ENCODE assay signal across 18 mouse cellular contexts in genomic region chr2:178632831-178633585, GRCm38 (mm10).
A peak's percentile ranks its signal among the peaks of the same experiment; 100 is the strongest.
DNase-seq lines count a peak whose midpoint lies in the region; ATAC-seq and TF ChIP-seq lines count a peak whose summit lies in the region.
"Had no signal": no experiment of that assay in that cellular context is flagged by ENCODE, and none has a peak within 500 bp of the region (broad histone marks: within the 10 kb centered on the region; RNA-seq: fewer than 3 reads in every experiment).

No protein-coding gene starts in this region.

- H3K4me1 ChIP-seq in hindbrain, embryonic 10.5 days (replicated peaks): peaks cover 55% of the 10 kb centered on the region
- peaks cover 30% of the 10 kb centered on the region for H3K4me1 ChIP-seq in hindbrain, embryonic 12.5 days
- H3K4me1 ChIP-seq in embryonic facial prominence, embryonic 11.5 days (ENCODE audit: control insufficient read depth, insufficient read depth, low read length): peaks cover 10% of the 10 kb centered on the region; the same call in 1 of the 2 replicates
- H3K4me1 ChIP-seq in limb, embryonic 11.5 days (ENCODE audit: control insufficient read depth, insufficient read depth, low read length): peaks cover 26% of the 10 kb centered on the region
- H3K4me1 ChIP-seq in kidney, adult 2 months (ENCODE audit: control insufficient read depth, insufficient read depth, low read length): peaks cover 12% of the 10 kb centered on the region; the same call in 1 of the 2 replicates
- H3K4me1 ChIP-seq: liver, embryonic 12.5 days had no signal

- no peak for DNase-seq in hindbrain, embryonic 10.5 days (ENCODE audit: low spot score)
- DNase-seq in ES-CJ7 (ENCODE audit: low read depth, low spot score): peak; percentile 32
- DNase-seq in embryonic facial prominence, embryonic 11.5 days (ENCODE audit: low spot score): peak; percentile 56
- peak; percentile 43 for DNase-seq in limb, embryonic 11.5 days (ENCODE audit: low spot score)
- no peak for DNase-seq in ovary, adult 18-20 months (ENCODE audit: low spot score)
- DNase-seq in kidney, adult 2 months: no peak
- DNase-seq in layer of hippocampus, postnatal 14 days (ENCODE audit: low spot score in 2 of 2): no peak
- DNase-seq: adrenal gland, postnatal 36 days; cerebellum, postnatal 25 days; heart, adult 2 months; heart, postnatal 14 days; kidney, adult 11 months; kidney, postnatal 4 days; right cerebral cortex, adult 18-20 months; thymus, postnatal 14 days had no signal

- TF ChIP-seq CTCF in kidney, adult 2 months (conservative IDR thresholded peaks at IDR 0.05; ENCODE audit: insufficient read depth, insufficient read length, low read depth, low read length): no peak

- no peaks in the 10 kb centered on the region for H3K36me3 ChIP-seq in hindbrain, embryonic 10.5 days
- no peaks in the 10 kb centered on the region for H3K36me3 ChIP-seq in hindbrain, embryonic 12.5 days
- H3K36me3 ChIP-seq in embryonic facial prominence, embryonic 11.5 days (replicated peaks; ENCODE audit: control insufficient read depth, insufficient read depth, low read depth, low read length): no peaks in the 10 kb centered on the region
- no peaks in the 10 kb centered on the region for H3K36me3 ChIP-seq in limb, embryonic 11.5 days (ENCODE audit: control insufficient read depth, insufficient read depth, low read length)
- H3K36me3 ChIP-seq in kidney, adult 2 months (ENCODE audit: control insufficient read depth, insufficient read depth, low read length): no peaks in the 10 kb centered on the region
- H3K36me3 ChIP-seq: liver, embryonic 12.5 days had no signal

- H3K27me3 ChIP-seq in hindbrain, embryonic 10.5 days (ENCODE audit: insufficient read depth, poor library complexity, severe bottlenecking): no peaks in the 10 kb centered on the region
- no peaks in the 10 kb centered on the region for H3K27me3 ChIP-seq in hindbrain, embryonic 12.5 days
- H3K27me3 ChIP-seq in embryonic facial prominence, embryonic 11.5 days (ENCODE audit: control insufficient read depth, insufficient read depth, low read length): no peaks in the 10 kb centered on the region
- no peaks in the 10 kb centered on the region for H3K27me3 ChIP-seq in limb, embryonic 11.5 days (ENCODE audit: control insufficient read depth, insufficient read depth, low read length)
- no peaks in the 10 kb centered on the region for H3K27me3 ChIP-seq in kidney, adult 2 months (replicated peaks; ENCODE audit: control insufficient read depth, insufficient read depth, low read length)
- H3K27me3 ChIP-seq: forebrain, embryonic 13.5 days; liver, embryonic 12.5 days had no signal

- H3K4me2 ChIP-seq in hindbrain, embryonic 12.5 days (replicated peaks): no peak overlapping the region
- H3K4me2 ChIP-seq in embryonic facial prominence, embryonic 11.5 days (ENCODE audit: low read depth, low read length): no peak overlapping the region; the same call in 1 of the 2 replicates
- H3K4me2 ChIP-seq in limb, embryonic 11.5 days (ENCODE audit: low read depth, severe bottlenecking): no peak overlapping the region
- H3K4me2 ChIP-seq: forebrain, embryonic 13.5 days; liver, embryonic 12.5 days had no signal

- H3K27ac ChIP-seq in hindbrain, embryonic 10.5 days: peak overlapping the region; percentile 46; the same call in 1 of the 2 replicates
- H3K27ac ChIP-seq in hindbrain, embryonic 12.5 days: no peak overlapping the region
- no peak overlapping the region for H3K27ac ChIP-seq in embryonic facial prominence, embryonic 11.5 days (replicated peaks; ENCODE audit: low read depth, low read length)
- peak overlapping the region; percentile 57 for H3K27ac ChIP-seq in limb, embryonic 11.5 days (replicated peaks; ENCODE audit: low read depth, low read length)
- H3K27ac ChIP-seq in kidney, adult 2 months (ENCODE audit: insufficient read depth, low read depth, low read length): no peak overlapping the region
- H3K27ac ChIP-seq: forebrain, embryonic 13.5 days; heart, adult 2 months; liver, embryonic 12.5 days had no signal

- no peak overlapping the region for H3K4me3 ChIP-seq in hindbrain, embryonic 10.5 days
- H3K4me3 ChIP-seq in hindbrain, embryonic 12.5 days: no peak overlapping the region
- no peak overlapping the region for H3K4me3 ChIP-seq in embryonic facial prominence, embryonic 11.5 days (ENCODE audit: low read depth, low read length)
- no peak overlapping the region for H3K4me3 ChIP-seq in limb, embryonic 11.5 days (ENCODE audit: low read depth, low read length)
- no peak overlapping the region for H3K4me3 ChIP-seq in kidney, adult 2 months (ENCODE audit: insufficient read depth, low read depth, low read length)
- H3K4me3 ChIP-seq: forebrain, embryonic 13.5 days; heart, adult 2 months; liver, embryonic 12.5 days had no signal

- no peaks in the 10 kb centered on the region for H3K9me3 ChIP-seq in hindbrain, embryonic 10.5 days
- no peaks in the 10 kb centered on the region for H3K9me3 ChIP-seq in hindbrain, embryonic 12.5 days (replicated peaks)
- no peaks in the 10 kb centered on the region for H3K9me3 ChIP-seq in embryonic facial prominence, embryonic 11.5 days (replicated peaks; ENCODE audit: control insufficient read depth, low read length)
- no peaks in the 10 kb centered on the region for H3K9me3 ChIP-seq in limb, embryonic 11.5 days (ENCODE audit: control insufficient read depth, low read length)
- H3K9me3 ChIP-seq: forebrain, embryonic 13.5 days; liver, embryonic 12.5 days had no signal

- TF ChIP-seq POLR2A in kidney, adult 2 months (IDR thresholded peaks at IDR 0.05; ENCODE audit: low read depth, low read length): no peak

- no peak for ATAC-seq in hindbrain, embryonic 12.5 days (ENCODE audit: low FRiP score)
- ATAC-seq in embryonic facial prominence, embryonic 11.5 days (replicated peaks; ENCODE audit: insufficient number of reproducible peaks, low FRiP score, low TSS enrichment, low read depth): no peak
- ATAC-seq in limb, embryonic 11.5 days (ENCODE audit: insufficient number of reproducible peaks, low FRiP score, low TSS enrichment, low read depth): no peak
- ATAC-seq: forebrain, embryonic 13.5 days; liver, embryonic 12.5 days had no signal

- WGBS in hindbrain, embryonic 10.5 days: 82% methylated on average over 13 of the region's 13 CpGs
- WGBS in hindbrain, embryonic 12.5 days: 81% methylated on average over 13 of the region's 13 CpGs
- 78% methylated on average over 13 of the region's 13 CpGs for WGBS in embryonic facial prominence, embryonic 11.5 days
- WGBS in limb, embryonic 11.5 days: 75% methylated on average over 13 of the region's 13 CpGs
- WGBS in kidney, adult 2 months: 90% methylated on average over 13 of the region's 13 CpGs

- H3K9ac ChIP-seq in hindbrain, embryonic 12.5 days: no peak overlapping the region
- no peak overlapping the region for H3K9ac ChIP-seq in embryonic facial prominence, embryonic 11.5 days (replicated peaks; ENCODE audit: low read length)
- H3K9ac ChIP-seq in limb, embryonic 11.5 days (ENCODE audit: low read length): no peak overlapping the region
- H3K9ac ChIP-seq: forebrain, embryonic 13.5 days; liver, embryonic 12.5 days had no signal

Comparison
In these comparisons a context has a peak if more than half of its experiments do, and no peak if none do; other contexts are left out.
1. H3K27ac ChIP-seq: peak in hindbrain, embryonic 10.5 days (single experiment) and limb, embryonic 11.5 days (single experiment); none in hindbrain, embryonic 12.5 days (single experiment), embryonic facial prominence, embryonic 11.5 days (single experiment) and kidney, adult 2 months (single experiment).
2. DNase-seq: peak in ES-CJ7 (single experiment), embryonic facial prominence, embryonic 11.5 days (single experiment) and limb, embryonic 11.5 days (single experiment); none in hindbrain, embryonic 10.5 days (single experiment), ovary, adult 18-20 months (single experiment), kidney, adult 2 months (single experiment) and layer of hippocampus, postnatal 14 days (0 of 2).